Mouse (Mus musculus) megakaryocyte, embryonic 14.5 days (primary cell): ENCODE measurements at regions not wholly inside any gene's neighbourhood (a gene's known extent, or its start where the extent isn't known, plus 50 kb on each side); places are given as distances from the start of the nearest gene placed in this dataset.

Source experiments
- FLI1 ChIP-seq: IDR thresholded peaks from 2 replicates; pipeline ENCODE4 v1.6.1; 2012; ENCODE audit warnings: low read length, inconsistent platforms, mixed read lengths
- GATA1 ChIP-seq: IDR thresholded peaks from 3 replicates; pipeline ENCODE4 v1.6.1; 2012; ENCODE audit warnings: mixed read lengths, low read length, inconsistent platforms, borderline replicate concordance

DNA sequence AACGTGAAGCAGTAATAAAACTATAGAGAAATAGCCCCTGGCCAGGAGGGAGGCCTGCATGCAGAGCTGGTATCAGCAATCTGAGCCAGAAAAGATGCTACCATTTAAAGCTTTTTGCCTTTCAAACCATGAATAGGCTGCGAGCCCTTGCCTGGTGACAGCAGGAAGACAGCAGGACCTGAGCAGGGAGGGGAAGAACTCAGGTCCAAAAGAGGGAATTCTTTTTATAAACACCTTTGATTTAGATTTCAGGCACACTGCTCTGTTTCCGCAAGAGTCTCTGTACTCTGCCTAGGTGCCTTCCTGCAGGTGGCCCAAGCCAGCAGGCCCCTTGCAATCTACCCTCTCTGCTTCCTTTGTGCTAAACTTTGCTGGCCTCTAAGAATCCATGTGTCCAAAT lies 242.1 kb downstream of the Adgra3 start:
- TF ChIP-seq GATA1 (no peak), FLI1 (no peak)
